Mouse (Mus musculus): ENCODE results near the gene Rpsa.

DNA sequence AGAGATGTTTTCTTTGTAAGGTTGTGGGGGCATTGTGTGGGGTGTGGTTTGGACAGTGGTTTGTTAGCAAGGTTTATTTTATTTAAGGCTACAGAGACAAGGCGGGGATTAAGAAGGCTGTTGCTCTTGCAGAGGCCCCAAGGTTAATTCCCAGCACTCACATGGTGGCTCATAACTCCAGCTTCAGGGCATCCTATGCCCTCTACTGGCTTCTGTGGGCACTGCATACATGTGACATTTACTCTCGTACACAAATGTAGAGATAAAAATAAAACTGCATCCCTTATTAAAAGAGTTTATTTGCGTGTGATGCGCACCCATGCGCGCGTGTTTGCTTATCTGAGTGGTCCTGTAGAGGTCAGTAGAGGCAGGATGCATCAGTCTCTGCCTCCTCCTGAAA is 38.4 kb upstream of the Rpsa start:
- TF ChIP-seq CTCF (IDR thresholded peaks at IDR 0.05; ENCODE audit: borderline replicate concordance, insufficient read depth, low read depth, low read length) (no peak), POLR2A (IDR thresholded peaks at IDR 0.05; ENCODE audit: borderline replicate concordance, insufficient read depth, low read length) (no peak)
